Mouse (Mus musculus) urinary bladder, postnatal 25 days (tissue): ENCODE results near the gene Wif1.

Experiments
- DNase-seq: peaks from one replicate; pipeline ENCODE4 v3.0.0; 2022; ENCODE audit warnings: low spot score

Gene Wif1

GRCm38 (mm10) chr10:121070742-121071141 is 37.0 kb downstream of the Wif1 start:
- DNase-seq: no peak

GRCm38 (mm10) chr10:121080500-121080899 is 46.7 kb downstream of the Wif1 start:
- DNase-seq: no peak

GRCm38 (mm10) chr10:121082881-121083280 is 49.1 kb downstream of the Wif1 start:
- DNase-seq: no peak

GRCm38 (mm10) chr10:121083512-121083911 is 49.8 kb downstream of the Wif1 start:
- no peak for DNase-seq

- no peak for DNase-seq
These were observed 54.9 kb downstream of the Wif1 start for GRCm38 (mm10) chr10:121088679-121089078.

GRCm38 (mm10) chr10:121089312-121089711 is 55.6 kb downstream of the Wif1 start:
- DNase-seq: no peak

- no peak for DNase-seq
These were observed 56.2 kb downstream of the Wif1 start for GRCm38 (mm10) chr10:121090006-121090405.

GRCm38 (mm10) chr10:121095948-121096347 is 62.2 kb downstream of the Wif1 start:
- no peak for DNase-seq

GRCm38 (mm10) chr10:121098263-121098662 is 64.5 kb downstream of the Wif1 start:
- DNase-seq: no peak

- no peak for DNase-seq
These were observed 65.9 kb downstream of the Wif1 start for GRCm38 (mm10) chr10:121099658-121100057.

GRCm38 (mm10) chr10:121116115-121116514 is 82.4 kb downstream of the Wif1 start:
- DNase-seq: no peak

GRCm38 (mm10) chr10:121116636-121117035 is 82.9 kb downstream of the Wif1 start:
- no peak for DNase-seq

GRCm38 (mm10) chr10:121120751-121121150 is 87.0 kb downstream of the Wif1 start:
- no peak for DNase-seq

- DNase-seq: no peak
These were observed 90.7 kb downstream of the Wif1 start for GRCm38 (mm10) chr10:121124481-121124880.

- no peak for DNase-seq
These were observed 95.5 kb downstream of the Wif1 start for GRCm38 (mm10) chr10:121129000-121129925.
